Mouse (Mus musculus) liver, embryonic 14.5 days (tissue): Measurements from ENCODE around the gene Dclre1c.

ENCODE experiments used
- CTCF ChIP-seq: IDR thresholded peaks from 2 replicates; pipeline ENCODE4 v1.5.1; 2016; ENCODE audit warnings: antibody characterized with exemption, low read depth, control low read depth
- EP300 ChIP-seq: IDR thresholded peaks from 2 replicates; pipeline ENCODE4 v1.6.1; 2016; ENCODE audit warnings: antibody characterized with exemption, low read depth

- TF ChIP-seq CTCF (no peak), EP300 (0 out of 2 replicates have a peak, but pooled peaks have one; percentile 12)
Observed at GRCm38 (mm10) chr2:3493833-3494409, 70.0 kb downstream of the Dclre1c start.
